Mouse (Mus musculus) adrenal gland, postnatal 36 days (tissue): ENCODE results near the gene Pth2. TPM values are rescaled to one million over a fixed set of nuclear protein-coding genes. Genes with fewer than 3 reads are reported as not detected.

Experiments used
- DNase-seq, 2 experiments: peaks; one replicate each; pipeline ENCODE4 v3.0.0; 2021; ENCODE audit warnings: mixed read lengths in 1 of 2
- total RNA-seq, 2 experiments: library from RNA; stranded (reverse); gene quantifications; 2 replicates each; pipeline ENCODE4 v1.2.3; 2021

Gene Pth2
- total RNA-seq, 2 experiments from 2014 or later: not detected

- DNase-seq: no peak
Observed at GRCm38 (mm10) chr7:45198961-45199360, 18.2 kb downstream of the Pth2 start.

DNA sequence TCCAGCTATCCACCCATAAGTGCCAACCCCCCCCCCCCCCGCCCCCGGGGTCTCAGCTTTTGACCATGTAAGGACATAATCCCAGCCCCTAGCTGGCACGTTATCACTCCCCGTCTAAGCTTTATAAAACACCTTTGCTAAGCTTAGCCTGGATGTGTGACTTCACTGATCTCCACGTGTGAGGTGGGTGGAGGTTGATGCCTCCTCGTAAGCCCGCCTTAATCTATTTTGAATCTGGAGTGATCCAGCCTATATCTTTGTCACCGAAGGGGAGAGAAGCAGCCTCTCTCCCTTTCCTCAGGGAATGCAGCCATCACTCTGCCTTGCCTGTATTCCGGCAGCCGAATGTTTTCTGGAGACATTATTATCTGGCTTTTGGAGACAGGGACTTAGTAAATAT is 21.9 kb downstream of the Pth2 start:
- DNase-seq: no peak

DNA sequence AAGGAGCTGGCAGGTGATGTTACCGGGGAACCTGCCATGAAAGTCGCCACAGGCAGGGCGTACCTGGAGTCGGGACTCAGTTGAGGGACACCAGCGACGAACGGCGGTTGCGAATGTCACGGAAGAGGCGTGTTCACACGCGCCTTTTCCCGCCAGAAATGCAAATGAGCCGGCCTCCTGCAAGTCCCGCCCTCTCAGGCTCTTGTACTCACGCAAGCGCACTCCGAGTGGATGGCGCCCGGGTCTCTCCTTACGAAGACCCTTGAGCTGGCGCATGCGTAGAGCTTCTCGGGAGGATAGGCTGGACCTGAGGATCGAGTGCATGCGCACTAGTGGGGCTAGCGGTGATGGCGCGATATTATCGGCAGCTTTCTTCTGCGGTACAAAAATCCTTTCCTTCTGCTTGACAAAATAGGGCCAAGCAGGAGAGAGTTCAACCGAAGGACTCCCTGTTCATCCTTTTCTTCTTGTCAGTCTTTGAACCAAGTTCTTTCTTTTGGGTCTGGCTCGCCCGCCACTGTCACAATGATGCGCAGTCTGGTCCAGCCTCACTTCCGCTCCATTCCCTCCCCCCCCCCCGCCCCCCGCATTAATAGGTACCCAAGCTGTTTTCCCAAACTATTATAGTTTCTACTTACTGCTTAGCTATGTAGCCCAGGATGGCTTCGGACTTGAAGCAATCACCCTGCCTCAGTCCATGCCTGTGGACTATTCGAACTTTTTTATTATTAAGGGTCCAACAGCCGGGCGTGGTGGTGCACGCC is 23.8 kb downstream of the Pth2 start, which contains the start of gene Ccdc155:
TSS of gene Ccdc155 (minus strand) at position 513 of the 764 bp plus-strand sequence.
- DNase-seq: peak; percentile 91 to 93

GRCm38 (mm10) chr7:45208260-45208659 is 27.5 kb downstream of the Pth2 start:
- no peak for DNase-seq

DNA sequence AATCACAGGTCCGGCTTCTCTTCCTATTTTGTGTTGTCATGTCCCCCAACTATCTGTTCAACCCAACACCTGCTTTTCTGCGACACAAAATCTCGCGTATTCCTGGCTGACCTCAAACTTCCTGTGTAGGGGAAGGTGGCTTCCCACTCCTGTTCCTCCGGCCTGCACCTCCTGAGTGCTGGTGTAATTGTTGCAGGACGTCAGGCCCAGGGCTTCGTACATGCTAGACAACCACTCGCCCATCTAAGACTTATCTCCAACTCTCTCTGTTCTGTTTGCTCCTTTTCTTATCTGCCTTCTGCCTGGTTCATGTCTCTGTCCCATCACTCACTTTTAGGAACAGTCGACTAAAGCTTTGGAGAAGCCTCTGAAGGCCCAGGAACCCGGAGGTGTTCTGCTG is 30.3 kb downstream of the Pth2 start:
- DNase-seq: no peak

- no peak for DNase-seq
Observed at GRCm38 (mm10) chr7:45211851-45212251, 31.1 kb downstream of the Pth2 start, which contains the start of gene Dkkl1. Dkkl1 (minus strand) TSS chr7:45212147.

DNA sequence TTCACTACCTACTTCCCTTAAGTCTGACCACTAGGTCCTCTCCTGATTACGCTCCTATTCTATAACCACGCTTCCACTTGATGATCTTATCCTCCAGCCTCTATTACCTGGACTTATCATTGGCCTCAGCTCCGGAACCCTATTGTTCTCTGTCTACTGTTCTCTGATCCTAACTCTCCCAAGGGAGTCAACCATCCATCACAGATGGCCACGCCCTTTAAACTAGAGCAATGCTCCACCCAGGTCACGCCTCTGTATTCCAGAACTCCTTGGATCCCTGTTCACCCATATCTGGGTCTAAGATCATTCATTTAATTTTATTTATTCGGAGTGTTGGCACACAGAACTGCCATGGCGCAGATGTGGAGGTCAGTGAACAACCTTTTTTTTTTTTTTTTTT is 31.6 kb downstream of the Pth2 start:
- no peak for DNase-seq

DNA sequence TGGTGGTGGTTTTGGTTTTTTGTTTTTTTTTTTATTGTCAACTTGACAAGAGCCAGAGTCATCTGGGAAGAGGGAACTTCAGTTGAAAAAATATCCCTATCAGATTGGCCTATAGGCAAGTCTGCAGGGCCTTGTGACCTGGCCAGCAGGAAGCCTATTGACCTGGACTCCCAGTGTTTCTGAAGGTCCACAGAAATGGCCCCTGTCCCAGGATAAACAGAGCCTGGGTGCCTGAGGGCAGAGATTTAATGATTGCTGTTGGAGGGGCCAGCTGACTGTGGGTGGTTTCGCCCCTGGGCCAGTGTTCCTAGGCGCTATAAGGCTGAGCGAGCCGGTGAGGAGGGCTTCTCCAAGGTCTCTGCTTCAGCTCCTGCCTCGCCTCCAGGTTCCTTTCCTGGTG is 32.9 kb downstream of the Pth2 start:
- no peak for DNase-seq

DNA sequence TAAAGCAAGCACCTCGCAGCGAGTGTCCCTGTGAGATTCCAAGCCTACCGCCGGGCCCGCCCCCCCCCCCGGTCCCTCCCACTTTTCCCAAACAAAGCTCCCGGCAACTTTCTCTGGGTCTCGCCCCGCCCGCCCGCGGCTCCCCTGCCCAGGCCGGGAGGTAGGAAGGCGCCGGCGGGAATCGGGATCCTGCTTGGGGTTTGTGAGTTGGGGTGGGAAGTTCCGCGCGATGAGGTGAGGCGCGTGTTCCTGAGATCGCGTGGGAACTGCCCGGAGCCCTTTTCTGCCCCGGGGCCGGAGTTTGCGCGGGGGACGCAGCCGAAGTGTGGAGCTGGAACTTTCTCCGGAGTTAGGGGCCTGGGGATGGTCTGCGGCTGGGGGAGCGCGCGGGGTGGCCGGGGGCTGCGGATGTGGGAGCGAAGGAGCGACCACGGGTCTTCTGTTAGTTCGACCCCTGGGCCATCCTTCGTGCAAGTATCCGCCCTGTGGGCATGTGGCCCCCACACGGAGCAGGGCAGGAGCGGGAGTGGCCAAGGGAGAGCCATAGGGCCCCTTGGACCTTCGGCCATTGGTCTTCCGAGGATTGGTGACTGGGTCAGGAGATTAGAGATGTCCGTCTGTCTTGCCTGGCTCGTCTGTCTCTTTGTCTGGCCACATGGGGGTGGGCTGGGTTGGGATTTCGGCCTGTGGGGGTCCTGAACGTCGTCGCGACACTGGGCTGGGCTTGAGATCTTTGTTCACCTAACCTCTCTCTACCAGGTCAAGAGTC is 35.1 kb downstream of the Pth2 start, which contains the start of gene Tead2:
TSS of gene Tead2 (plus strand) at position 81 of the 769 bp plus-strand sequence.
- peak; percentile 60 to 75 for DNase-seq

- peak; percentile 64 to 82 for DNase-seq
Observed at GRCm38 (mm10) chr7:45216442-45217183, 35.8 kb downstream of the Pth2 start.

GRCm38 (mm10) chr7:45221680-45222079 is 40.9 kb downstream of the Pth2 start:
- DNase-seq: no peak

DNA sequence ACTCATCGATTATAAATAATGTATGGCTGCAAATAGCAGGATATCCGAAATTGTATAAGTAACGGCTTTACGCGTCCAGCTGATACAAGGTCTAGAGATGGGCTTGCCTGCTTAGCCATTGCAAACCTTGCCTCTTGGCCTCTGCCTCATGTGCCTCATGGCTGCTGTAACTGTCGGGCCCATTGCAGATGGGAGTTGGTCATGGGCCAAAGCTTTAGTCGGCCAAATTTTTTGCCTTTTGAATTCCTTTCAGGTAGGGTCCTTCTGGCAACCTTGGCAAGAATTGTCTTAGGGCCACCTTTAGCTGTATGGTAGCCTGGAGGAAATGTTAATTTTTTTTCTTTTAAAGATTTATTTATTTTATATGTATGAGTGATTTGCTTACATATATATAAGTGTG is 44.0 kb downstream of the Pth2 start:
- DNase-seq: no peak

DNA sequence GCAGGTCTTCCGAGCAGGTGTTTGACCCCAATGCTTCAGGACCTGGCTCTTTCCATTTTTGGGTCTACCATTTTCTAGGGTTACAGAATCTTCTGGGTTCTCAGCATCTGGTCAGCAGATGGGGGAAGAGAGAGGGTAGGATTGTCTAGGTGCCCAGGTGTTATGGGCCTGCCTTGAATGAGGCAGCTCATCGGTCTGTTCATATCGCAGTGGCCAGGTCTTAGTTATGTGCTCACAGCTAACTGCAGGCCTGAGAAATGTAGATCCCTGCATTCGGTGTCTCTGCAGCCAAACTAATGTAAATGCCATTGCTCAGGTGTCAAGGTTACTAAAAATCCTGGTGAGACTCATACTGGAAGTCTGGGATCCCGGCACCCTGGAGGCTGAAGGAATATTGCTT is 45.6 kb downstream of the Pth2 start:
- DNase-seq: no peak

DNA sequence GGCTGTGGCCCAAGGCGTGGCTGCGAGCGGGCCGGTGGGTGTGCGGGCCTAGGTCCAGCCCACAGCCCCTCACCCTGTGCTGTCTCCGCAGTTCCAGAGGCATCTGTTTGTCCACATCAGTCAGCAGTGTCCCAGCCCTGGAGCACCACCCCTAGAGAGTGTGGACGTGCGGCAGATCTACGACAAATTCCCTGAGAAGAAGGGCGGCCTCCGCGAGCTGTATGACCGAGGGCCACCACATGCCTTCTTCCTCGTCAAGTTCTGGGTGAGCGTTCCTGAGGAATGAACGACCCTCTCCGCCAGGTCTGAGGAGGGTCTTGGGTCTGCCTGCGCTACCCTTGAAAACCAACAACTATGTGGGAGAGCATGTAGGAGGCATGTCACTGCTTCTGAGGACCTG is 47.8 kb downstream of the Pth2 start:
- no peak for DNase-seq

GRCm38 (mm10) chr7:45229046-45229445 is 48.3 kb downstream of the Pth2 start:
- DNase-seq: no peak

DNA sequence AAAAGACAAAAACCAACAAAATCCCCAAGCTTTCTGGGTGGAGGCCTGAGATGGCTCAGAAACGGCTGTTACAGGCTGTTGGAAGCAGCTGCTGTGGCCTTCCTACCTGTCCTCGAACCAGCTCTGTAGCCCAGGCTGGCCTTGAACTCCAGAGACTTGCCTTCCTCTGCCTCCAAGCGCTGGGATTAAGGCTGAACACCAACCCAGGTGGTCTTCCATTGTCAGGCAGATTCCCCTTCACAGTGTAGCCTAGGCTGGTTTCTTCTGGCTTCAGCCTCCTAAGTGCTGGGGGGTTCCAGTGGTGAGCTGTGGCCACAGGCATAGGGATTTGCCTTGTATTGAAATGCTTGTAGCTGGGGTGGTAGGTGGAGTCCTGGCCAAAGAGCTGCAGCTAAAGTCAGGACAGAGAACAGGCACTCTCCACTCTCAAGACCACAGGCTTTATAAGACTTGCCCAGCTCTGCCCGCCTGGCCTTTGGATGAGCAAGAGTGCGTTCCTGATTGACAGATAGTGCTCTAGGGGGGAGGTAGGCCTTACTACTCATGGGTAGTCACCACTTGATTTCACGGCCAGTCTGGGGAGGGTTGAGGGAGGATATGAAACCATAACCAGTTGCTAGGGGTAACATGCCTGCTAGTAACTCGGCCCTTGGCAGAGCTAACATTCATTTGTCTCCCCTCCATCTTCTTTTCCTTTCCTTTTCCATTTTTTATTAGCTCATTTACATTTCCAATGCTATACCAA is 48.8 kb downstream of the Pth2 start:
- no peak for DNase-seq

DNA sequence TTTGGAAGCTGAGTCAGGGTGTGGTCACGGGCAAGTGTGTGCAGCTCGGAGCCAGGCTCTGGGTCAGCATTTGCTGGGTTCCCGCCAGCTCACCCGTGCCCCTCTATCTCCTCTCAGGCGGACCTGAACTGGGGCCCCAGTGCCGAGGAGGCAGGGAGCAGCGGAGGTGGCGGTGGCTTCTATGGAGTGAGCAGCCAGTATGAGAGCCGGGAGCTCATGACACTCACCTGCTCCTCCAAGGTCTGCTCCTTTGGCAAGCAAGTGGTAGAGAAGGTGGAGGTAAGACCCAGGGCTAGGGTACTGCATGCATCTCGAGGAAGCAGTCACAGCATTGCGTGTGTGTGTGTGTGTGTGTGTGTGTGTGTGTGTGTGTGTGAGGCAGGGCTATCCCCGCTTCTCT is 50.4 kb downstream of the Pth2 start:
- no peak for DNase-seq
